Mouse (Mus musculus): ENCODE results near the gene Cgref1.

- TF ChIP-seq POLR2A (IDR thresholded peaks at IDR 0.05; ENCODE audit: borderline replicate concordance, low read depth, low read length) (no peak), CTCF (IDR thresholded peaks at IDR 0.05; ENCODE audit: low read depth, low read length) (no peak)
Observed at GRCm38 (mm10) chr5:30887858-30888336, 57.5 kb downstream of the Cgref1 start.
